Mouse (Mus musculus): ENCODE measurements around the gene Celf2. TPM values are rescaled to one million over a fixed set of nuclear protein-coding genes. Genes with fewer than 3 reads are reported as not detected.

Gene Celf2
- polyA plus RNA-seq, 1 experiment from 2014 or later = 20.4 TPM

DNA sequence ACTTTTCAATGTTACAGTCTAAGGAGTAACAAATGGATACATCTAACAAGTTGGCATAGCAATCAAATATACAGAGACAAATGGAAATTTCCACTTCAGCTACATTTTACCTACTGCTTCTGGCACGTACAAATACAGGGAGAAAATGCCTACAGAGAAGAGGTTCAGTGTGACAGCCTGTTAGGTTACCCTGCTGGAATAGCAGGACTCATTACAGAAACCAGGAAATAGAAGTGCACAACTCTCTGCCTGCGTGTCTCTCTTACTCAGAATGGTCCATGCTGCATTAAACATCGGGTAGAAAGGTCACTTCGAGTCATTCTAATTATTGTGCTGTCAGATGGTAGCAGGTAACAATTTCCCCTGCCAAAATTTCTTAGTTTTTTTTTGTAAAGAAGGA is 141.6 kb downstream of the Celf2 start:
- no peak overlapping the region for H3K9ac ChIP-seq
- H3K36me3 ChIP-seq = no peaks in the 10 kb centered on the region
- no peak overlapping the region for H3K27ac ChIP-seq
- ATAC-seq (replicated peaks; ENCODE audit: low FRiP score) = no peak
- no peak overlapping the region for H3K4me2 ChIP-seq
- H3K9me3 ChIP-seq (replicated peaks) = no peaks in the 10 kb centered on the region
- H3K4me1 ChIP-seq = no peaks in the 10 kb centered on the region
- H3K27me3 ChIP-seq = no peaks in the 10 kb centered on the region
- WGBS = 85% methylated on average over 4 of the region's 4 CpGs
- no peak overlapping the region for H3K4me3 ChIP-seq (replicated peaks)

DNA sequence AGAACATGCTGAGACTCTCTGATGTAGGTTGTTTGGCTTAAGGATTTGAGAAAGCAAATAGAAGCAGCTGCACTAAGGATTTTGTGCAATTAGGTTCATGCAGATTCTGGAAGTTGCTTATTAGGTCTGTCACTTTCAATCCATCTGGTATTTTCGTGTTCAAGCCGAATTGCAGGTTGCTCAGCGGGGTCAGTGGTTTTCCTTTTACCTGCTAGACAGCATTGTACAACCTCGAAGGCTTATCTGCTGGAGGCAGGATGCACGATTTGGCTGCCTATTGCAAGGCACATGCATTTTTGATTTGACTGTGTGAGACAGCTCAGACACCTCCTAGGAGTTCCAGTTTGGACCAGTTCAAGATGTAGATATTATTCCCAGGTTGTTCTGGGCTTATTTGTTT is 149.8 kb downstream of the Celf2 start:
- ATAC-seq (replicated peaks; ENCODE audit: low FRiP score) = no peak
- WGBS = 92% methylated on average over 5 of the region's 5 CpGs
- Histone ChIP-seq H3K4me1 (no peaks in the 10 kb centered on the region), H3K27ac (no peak overlapping the region), H3K4me3 (replicated peaks) (no peak overlapping the region), H3K9ac (no peak overlapping the region), H3K36me3 (no peaks in the 10 kb centered on the region), H3K27me3 (no peaks in the 10 kb centered on the region), H3K9me3 (replicated peaks) (no peaks in the 10 kb centered on the region), H3K4me2 (no peak overlapping the region)

DNA sequence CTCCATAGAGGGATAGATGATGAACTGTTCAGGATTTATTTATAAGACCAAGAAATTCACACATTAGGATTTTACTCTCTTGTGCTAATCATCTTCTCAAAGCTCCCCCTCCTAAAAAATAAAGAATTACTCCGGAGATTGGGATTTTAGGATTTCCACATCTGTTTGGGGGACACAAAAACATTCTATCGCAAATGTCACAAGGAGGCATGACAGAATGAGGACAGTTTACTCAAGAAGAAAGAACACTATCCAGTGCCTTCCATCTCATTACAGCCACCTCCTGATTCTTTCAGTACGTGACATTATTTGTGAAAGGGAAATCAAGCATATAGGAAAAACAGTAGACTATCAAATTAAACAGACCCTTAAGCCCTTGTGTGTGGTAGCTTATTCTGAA is 150.5 kb downstream of the Celf2 start:
- Histone ChIP-seq H3K36me3 (no peaks in the 10 kb centered on the region), H3K4me3 (replicated peaks) (no peak overlapping the region), H3K27ac (no peak overlapping the region), H3K27me3 (no peaks in the 10 kb centered on the region), H3K9me3 (replicated peaks) (no peaks in the 10 kb centered on the region), H3K9ac (no peak overlapping the region), H3K4me2 (no peak overlapping the region), H3K4me1 (no peaks in the 10 kb centered on the region)
- WGBS = 77% methylated on average over 3 of the region's 3 CpGs
- no peak for ATAC-seq (replicated peaks; ENCODE audit: low FRiP score)

DNA sequence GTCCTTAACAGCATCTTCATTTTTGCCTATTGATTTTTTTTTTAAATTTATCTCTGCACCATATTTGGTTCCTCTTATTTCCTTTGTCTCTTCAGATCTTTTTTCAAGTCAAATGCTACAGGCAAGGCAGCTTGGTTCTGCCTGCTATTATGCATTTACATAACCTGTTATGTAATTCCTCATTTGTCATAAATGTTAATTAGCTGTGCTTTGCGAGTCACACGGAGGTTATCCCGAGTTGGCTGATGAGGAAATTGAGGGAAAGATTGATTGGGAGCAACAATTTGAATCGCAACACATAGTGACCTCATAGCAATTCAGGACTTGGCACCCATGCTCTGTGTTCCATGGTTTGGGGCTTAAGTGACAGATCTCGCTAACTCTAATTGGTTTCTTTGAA is 158.1 kb downstream of the Celf2 start:
- no peak for ATAC-seq (replicated peaks; ENCODE audit: low FRiP score)
- no peaks in the 10 kb centered on the region for H3K36me3 ChIP-seq
- no peaks in the 10 kb centered on the region for H3K27me3 ChIP-seq
- H3K27ac ChIP-seq = no peak overlapping the region
- WGBS = 84% methylated on average over 5 of the region's 5 CpGs
- H3K4me2 ChIP-seq = no peak overlapping the region
- no peak overlapping the region for H3K4me3 ChIP-seq (replicated peaks)
- no peak overlapping the region for H3K9ac ChIP-seq
- H3K9me3 ChIP-seq (replicated peaks) = no peaks in the 10 kb centered on the region
- no peaks in the 10 kb centered on the region for H3K4me1 ChIP-seq

DNA sequence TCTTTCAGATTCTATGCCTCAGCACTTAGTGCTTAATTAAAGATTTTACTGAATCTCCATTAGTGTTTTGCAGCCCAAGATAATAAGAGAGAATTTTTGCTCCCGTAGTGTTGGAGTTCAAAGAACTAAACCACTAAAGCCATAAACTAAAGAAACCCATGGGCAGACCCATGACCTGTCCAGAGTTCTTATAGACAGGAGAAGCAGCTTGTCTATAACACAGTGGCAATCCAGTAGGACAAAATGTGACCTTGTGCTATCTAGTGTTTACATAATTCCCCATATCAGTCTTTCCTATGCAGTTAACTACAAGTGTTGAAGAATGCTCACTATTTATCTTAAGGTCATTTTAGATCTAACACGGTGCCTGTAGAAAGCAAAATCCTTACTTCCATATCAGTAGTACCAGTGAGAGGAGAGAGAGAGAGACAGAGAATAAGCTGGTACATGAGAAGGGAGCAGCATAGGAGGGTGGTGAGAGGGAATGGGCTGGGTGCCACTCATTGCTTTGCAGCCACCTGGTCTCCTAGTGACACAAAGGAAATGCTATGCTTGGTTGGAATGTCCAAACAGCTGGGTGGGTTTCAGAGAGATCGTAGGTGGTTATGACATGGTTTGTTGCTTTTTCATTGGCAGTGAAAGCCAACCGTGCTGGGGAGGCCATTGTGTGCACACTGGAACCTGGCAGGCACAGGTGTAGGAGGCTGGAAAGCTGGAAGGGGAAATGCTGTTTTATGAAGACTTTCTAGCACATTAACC is 162.5 kb downstream of the Celf2 start:
- WGBS = 56% methylated on average over 4 of the region's 4 CpGs
- no peak for ATAC-seq (replicated peaks; ENCODE audit: low FRiP score)
- Histone ChIP-seq H3K4me3 (replicated peaks) (no peak overlapping the region), H3K4me2 (no peak overlapping the region), H3K9ac (no peak overlapping the region), H3K27ac (no peak overlapping the region), H3K36me3 (no peaks in the 10 kb centered on the region), H3K27me3 (no peaks in the 10 kb centered on the region), H3K9me3 (replicated peaks) (no peaks in the 10 kb centered on the region), H3K4me1 (no peaks in the 10 kb centered on the region)

DNA sequence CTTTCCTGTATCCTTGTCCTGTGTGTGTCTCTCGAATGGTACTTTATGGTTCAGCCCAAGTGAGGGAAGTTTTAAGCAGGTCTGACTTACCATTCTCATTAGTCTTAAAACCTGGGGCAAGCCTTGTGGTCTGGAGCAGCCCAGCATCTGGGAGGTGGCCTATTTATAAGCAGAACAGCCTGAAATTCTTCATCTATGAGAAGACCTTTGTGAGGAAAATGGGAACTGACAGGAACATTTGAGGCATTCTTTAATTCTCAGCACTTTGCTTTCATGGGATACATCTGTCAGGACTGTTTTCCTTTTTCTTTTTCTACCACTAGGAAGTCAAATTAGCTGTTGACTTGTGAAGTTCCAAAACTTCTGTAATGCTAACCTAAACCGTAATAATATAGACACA is 164.4 kb downstream of the Celf2 start:
- Histone ChIP-seq H3K36me3 (no peaks in the 10 kb centered on the region), H3K4me3 (replicated peaks) (no peak overlapping the region), H3K9ac (no peak overlapping the region), H3K9me3 (replicated peaks) (no peaks in the 10 kb centered on the region), H3K4me1 (no peaks in the 10 kb centered on the region), H3K27me3 (no peaks in the 10 kb centered on the region), H3K27ac (no peak overlapping the region), H3K4me2 (no peak overlapping the region)
- no peak for ATAC-seq (replicated peaks; ENCODE audit: low FRiP score)
- WGBS = 75% methylated on average over 2 of the region's 2 CpGs

DNA sequence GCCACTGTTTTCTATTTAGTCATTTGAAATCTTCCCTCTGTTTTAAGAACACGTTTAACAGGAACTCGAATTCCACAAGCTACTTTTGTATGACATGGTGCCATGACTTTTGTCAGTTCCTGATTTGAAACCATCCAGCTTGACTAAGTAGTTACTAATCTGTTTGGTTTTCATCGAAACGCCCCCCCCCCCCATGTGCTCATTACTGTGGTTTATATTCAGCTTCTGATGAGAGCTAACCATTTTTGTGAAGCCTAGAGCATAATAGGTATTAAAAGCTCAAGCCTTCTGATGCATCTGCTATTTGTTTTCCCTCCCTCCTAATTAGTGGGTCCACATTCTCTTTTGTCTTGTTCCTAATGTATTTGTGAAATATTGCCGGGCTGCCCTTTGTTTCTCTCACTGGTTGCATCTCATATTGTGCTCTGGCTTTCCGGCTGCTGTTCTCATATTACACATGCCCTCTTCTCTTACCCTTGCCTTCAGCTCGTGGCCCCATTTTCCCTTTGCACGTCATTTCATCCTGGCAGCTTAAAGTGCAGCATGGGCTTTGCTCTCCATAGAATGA is 166.4 kb downstream of the Celf2 start:
- Histone ChIP-seq H3K36me3 (no peaks in the 10 kb centered on the region), H3K4me2 (no peak overlapping the region), H3K4me1 (no peaks in the 10 kb centered on the region), H3K27me3 (no peaks in the 10 kb centered on the region), H3K9ac (no peak overlapping the region), H3K27ac (no peak overlapping the region), H3K9me3 (replicated peaks) (no peaks in the 10 kb centered on the region), H3K4me3 (replicated peaks) (no peak overlapping the region)
- WGBS = 56% methylated on average over 8 of the region's 8 CpGs
- no peak for ATAC-seq (replicated peaks; ENCODE audit: low FRiP score)

DNA sequence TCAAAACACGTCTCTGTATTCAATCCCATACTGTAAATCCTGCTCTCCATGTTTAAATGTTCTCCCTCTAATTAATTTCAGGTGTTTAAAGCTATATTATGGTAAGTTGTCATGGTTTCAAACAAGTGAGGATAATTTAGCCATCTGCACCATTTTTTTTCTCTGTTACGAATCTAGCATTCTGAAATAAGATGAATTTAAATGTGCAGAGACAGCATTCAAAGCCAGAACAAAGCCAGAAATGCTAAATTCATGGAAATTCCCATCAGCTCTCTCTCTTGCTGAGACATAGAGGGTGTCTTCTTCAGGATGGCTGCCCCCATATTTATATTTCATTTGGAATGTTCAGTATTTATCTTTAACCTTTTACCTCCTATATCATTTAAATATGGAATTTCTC is 174.5 kb downstream of the Celf2 start:
- H3K27me3 ChIP-seq = no peaks in the 10 kb centered on the region
- no peak overlapping the region for H3K9ac ChIP-seq
- H3K4me2 ChIP-seq = no peak overlapping the region
- WGBS = 87% methylated on average over 2 of the region's 2 CpGs
- H3K27ac ChIP-seq = no peak overlapping the region
- ATAC-seq (replicated peaks; ENCODE audit: low FRiP score) = no peak
- H3K9me3 ChIP-seq (replicated peaks) = no peaks in the 10 kb centered on the region
- no peaks in the 10 kb centered on the region for H3K4me1 ChIP-seq
- no peak overlapping the region for H3K4me3 ChIP-seq (replicated peaks)
- no peaks in the 10 kb centered on the region for H3K36me3 ChIP-seq

DNA sequence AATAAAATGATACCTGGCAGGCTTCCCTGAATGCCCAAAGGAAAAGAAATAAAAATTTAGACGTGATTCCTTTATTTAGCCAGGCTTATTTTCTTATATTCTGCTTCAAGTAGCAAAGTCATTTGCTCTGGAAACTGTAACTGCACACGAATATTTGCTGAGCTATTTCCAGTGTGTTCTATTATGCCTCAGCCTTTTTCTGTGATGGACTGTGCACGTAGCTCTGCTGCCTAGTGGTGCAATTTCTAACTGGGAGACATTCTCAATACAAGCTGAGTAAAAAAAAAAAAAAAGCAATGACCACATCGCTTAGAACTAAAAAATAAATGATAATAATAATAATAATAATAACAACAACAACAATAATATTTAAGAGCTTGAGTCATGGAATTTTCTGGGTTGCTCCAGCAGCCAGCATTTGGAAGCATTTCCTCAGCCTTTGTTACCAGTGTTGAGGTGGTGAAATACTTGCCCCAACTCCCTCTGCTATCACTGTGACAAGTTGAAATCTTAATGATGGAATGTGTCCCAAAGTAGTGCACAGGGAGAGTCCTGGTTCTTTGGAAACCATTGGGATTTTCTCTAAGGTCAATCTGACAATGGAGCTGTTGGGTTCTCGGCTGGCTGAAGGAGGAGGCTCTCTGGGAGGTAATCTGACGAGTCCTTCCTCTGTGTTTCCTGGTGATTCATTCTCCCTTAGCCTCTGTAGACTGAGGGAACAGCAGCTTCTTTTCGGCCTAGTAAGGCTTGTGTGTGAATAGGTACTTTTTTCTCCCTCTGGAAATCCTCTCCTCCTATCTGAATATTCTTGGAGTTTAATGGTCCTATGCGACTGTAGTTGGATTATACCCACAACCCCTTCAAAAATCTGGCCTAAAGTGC is 181.1 kb downstream of the Celf2 start:
- Histone ChIP-seq H3K9me3 (replicated peaks) (no peaks in the 10 kb centered on the region), H3K4me2 (no peak overlapping the region), H3K9ac (no peak overlapping the region), H3K27ac (no peak overlapping the region), H3K4me1 (no peaks in the 10 kb centered on the region), H3K27me3 (no peaks in the 10 kb centered on the region), H3K4me3 (replicated peaks) (no peak overlapping the region), H3K36me3 (no peaks in the 10 kb centered on the region)
- no peak for ATAC-seq (replicated peaks; ENCODE audit: low FRiP score)
- 76% methylated on average over 8 of the region's 8 CpGs for WGBS

DNA sequence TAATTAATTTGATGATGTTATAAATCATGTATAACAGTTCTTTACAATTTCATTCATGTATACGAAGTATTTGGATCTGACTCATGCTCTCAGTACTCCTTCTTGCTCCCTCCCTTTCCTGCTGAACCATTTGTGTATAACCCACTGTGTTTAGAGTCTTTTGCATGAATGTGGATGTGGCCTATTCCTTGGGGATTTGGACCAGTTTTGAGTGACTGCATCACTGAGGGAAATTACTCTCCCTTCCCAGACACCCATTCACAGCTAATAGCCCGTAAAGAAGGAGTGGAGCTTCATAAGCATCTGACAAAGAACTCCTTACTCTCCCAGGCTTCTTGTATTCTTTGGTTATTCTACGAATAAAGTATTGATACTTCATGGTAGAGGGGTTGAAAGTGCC is 189.6 kb downstream of the Celf2 start:
- no peak for ATAC-seq (replicated peaks; ENCODE audit: low FRiP score)
- H3K27ac ChIP-seq = no peak overlapping the region
- no peaks in the 10 kb centered on the region for H3K27me3 ChIP-seq
- no peaks in the 10 kb centered on the region for H3K9me3 ChIP-seq (replicated peaks)
- WGBS = 76% methylated on average over 3 of the region's 3 CpGs
- H3K4me3 ChIP-seq (replicated peaks) = no peak overlapping the region
- H3K9ac ChIP-seq = no peak overlapping the region
- H3K4me1 ChIP-seq = no peaks in the 10 kb centered on the region
- no peaks in the 10 kb centered on the region for H3K36me3 ChIP-seq
- no peak overlapping the region for H3K4me2 ChIP-seq

DNA sequence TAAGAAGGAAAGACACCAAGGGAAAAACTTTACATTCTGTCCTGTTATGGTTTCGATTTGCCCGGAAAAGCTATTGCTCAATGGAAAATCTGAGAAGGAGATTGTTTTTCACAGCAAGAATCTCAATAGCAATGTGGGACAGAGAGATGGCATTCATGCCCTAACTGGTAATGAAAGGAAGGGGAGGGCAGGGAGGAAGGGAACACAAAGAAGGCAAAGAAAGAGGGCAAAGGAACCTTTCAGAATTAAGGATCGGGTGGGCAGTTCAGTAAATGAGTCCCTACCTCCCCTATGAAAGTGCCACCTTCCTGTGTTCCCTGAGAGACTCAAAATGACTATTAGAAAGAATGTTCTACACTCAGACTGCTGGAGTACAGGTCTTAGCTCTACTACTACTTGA is 197.6 kb downstream of the Celf2 start:
- Histone ChIP-seq H3K4me3 (replicated peaks) (no peak overlapping the region), H3K9ac (no peak overlapping the region), H3K27me3 (no peaks in the 10 kb centered on the region), H3K4me1 (no peaks in the 10 kb centered on the region), H3K27ac (no peak overlapping the region), H3K4me2 (no peak overlapping the region), H3K36me3 (no peaks in the 10 kb centered on the region), H3K9me3 (replicated peaks) (no peaks in the 10 kb centered on the region)
- ATAC-seq (replicated peaks; ENCODE audit: low FRiP score) = no peak
- 79% methylated on average over 3 of the region's 3 CpGs for whole genome bisulfite sequencing

DNA sequence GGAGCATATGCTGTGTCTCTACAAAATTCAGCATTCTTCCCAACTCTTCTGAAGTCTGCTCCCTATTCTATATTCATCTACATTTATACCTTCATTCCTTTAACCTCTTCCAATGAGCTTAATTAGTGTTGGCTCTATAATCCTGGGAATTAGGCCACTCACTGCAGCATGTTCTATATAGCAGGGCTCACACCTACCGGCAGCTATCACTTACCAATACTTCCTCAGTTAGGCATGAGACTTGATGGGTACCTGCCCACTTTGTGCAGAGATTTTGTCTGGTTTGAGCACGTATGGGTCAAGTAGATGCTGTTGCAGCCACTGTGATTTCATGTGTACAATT is 198.6 kb downstream of the Celf2 start:
- H3K36me3 ChIP-seq = no peaks in the 10 kb centered on the region
- H3K9me3 ChIP-seq (replicated peaks) = no peaks in the 10 kb centered on the region
- H3K4me3 ChIP-seq (replicated peaks) = no peak overlapping the region
- no peak overlapping the region for H3K4me2 ChIP-seq
- no peak for ATAC-seq (replicated peaks; ENCODE audit: low FRiP score)
- WGBS = 85% methylated on average over 2 of the region's 2 CpGs
- no peaks in the 10 kb centered on the region for H3K27me3 ChIP-seq
- no peaks in the 10 kb centered on the region for H3K4me1 ChIP-seq
- no peak overlapping the region for H3K9ac ChIP-seq
- no peak overlapping the region for H3K27ac ChIP-seq

Data from kidney, embryonic 15.5 days (tissue).